Mouse (Mus musculus) embryonic facial prominence, embryonic 10.5 days (tissue): ENCODE measurements at regions not wholly inside any gene's neighbourhood (a gene's known extent, or its start where the extent isn't known, plus 50 kb on each side); places are given as distances from the start of the nearest gene placed in this dataset.
A peak's percentile ranks its signal among the peaks of the same experiment; 100 is the strongest.

ENCODE experiments used
- DNase-seq: peaks from one replicate; pipeline ENCODE4 v3.0.0-alpha.2; 2017; ENCODE audit warnings: low spot score
- H3K27ac ChIP-seq: fragments of 300-500 bp; sonication (generic); replicated peaks from 2 replicates; pipeline ENCODE4 v1.5.1; 2016; ENCODE audit warnings: mild to moderate bottlenecking
- H3K27me3 ChIP-seq: fragments of 300-500 bp; sonication (generic); replicated peaks from 2 replicates; pipeline ENCODE4 v1.6.1; 2016; ENCODE audit warnings: low read depth, mild to moderate bottlenecking; ENCODE audit not compliant: poor library complexity, severe bottlenecking
- H3K36me3 ChIP-seq: fragments of 300-500 bp; sonication (generic); replicated peaks from 2 replicates; pipeline ENCODE4 v1.6.1; 2016; ENCODE audit warnings: mild to moderate bottlenecking, moderate library complexity
- H3K4me1 ChIP-seq: fragments of 300-500 bp; sonication (generic); 2 replicates; pipeline ENCODE4 v1.6.1; 2016
- H3K4me3 ChIP-seq: fragments of 300-500 bp; sonication (generic); 2 replicates; pipeline ENCODE4 v1.5.1; 2016; ENCODE audit warnings: mild to moderate bottlenecking, moderate library complexity
- H3K9me3 ChIP-seq: fragments of 300-500 bp; sonication (generic); 2 replicates; pipeline ENCODE4 v1.6.1; 2016; ENCODE audit warnings: mild to moderate bottlenecking
- WGBS: fragments of 180-500 bp; shearing (Covaris S2); methylation state at CpG from one replicate; pipeline ENCODE4 v1.1.7; 2016; 5-methylcytosine and 5-hydroxymethylcytosine counted together

GRCm38 (mm10) chr16:24172065-24172464 lies 183.4 kb upstream of the Bcl6 start:
- H3K9me3 ChIP-seq = no peaks in the 10 kb centered on the region
- H3K27me3 ChIP-seq = 0 out of 2 replicates have a peak, but pooled peaks cover 3% of the 10 kb centered on the region
- H3K36me3 ChIP-seq = no peaks in the 10 kb centered on the region
- no peak for DNase-seq
- 77% methylated on average over 5 of the region's 5 CpGs for WGBS
- no peaks in the 10 kb centered on the region for H3K4me1 ChIP-seq
- no peak overlapping the region for H3K27ac ChIP-seq
- H3K4me3 ChIP-seq = no peak overlapping the region

- Histone ChIP-seq H3K27me3 (0 out of 2 replicates have a peak, but pooled peaks cover 3% of the 10 kb centered on the region), H3K4me1 (no peaks in the 10 kb centered on the region), H3K27ac (no peak overlapping the region), H3K4me3 (no peak overlapping the region), H3K36me3 (no peaks in the 10 kb centered on the region), H3K9me3 (no peaks in the 10 kb centered on the region)
- no peak for DNase-seq
- 81% methylated on average over 4 of the region's 4 CpGs for WGBS
Measured at GRCm38 (mm10) chr16:24171161-24171560, 182.5 kb upstream of the Bcl6 start.

- H3K27me3 ChIP-seq = no peaks in the 10 kb centered on the region
- DNase-seq = no peak
- no peak overlapping the region for H3K27ac ChIP-seq
- no peak overlapping the region for H3K4me3 ChIP-seq
- no peaks in the 10 kb centered on the region for H3K9me3 ChIP-seq
- no peaks in the 10 kb centered on the region for H3K36me3 ChIP-seq
- H3K4me1 ChIP-seq = peaks cover 7% of the 10 kb centered on the region
Measured at GRCm38 (mm10) chr16:24166496-24166895, 177.8 kb upstream of the Bcl6 start.

GRCm38 (mm10) chr16:24165461-24166081 lies 176.9 kb upstream of the Bcl6 start:
- DNase-seq = no peak
- Histone ChIP-seq H3K27ac (peak overlapping the region; percentile 72), H3K4me3 (no peak overlapping the region), H3K4me1 (peaks cover 7% of the 10 kb centered on the region), H3K9me3 (no peaks in the 10 kb centered on the region), H3K36me3 (no peaks in the 10 kb centered on the region), H3K27me3 (no peaks in the 10 kb centered on the region)
- WGBS = 53% methylated on average over 11 of the region's 11 CpGs

- H3K27ac ChIP-seq = no peak overlapping the region
- DNase-seq = no peak
- WGBS = 88% methylated on average over 5 of the region's 5 CpGs
- no peaks in the 10 kb centered on the region for H3K36me3 ChIP-seq
- no peaks in the 10 kb centered on the region for H3K27me3 ChIP-seq
- H3K4me1 ChIP-seq = peaks cover 6% of the 10 kb centered on the region
- no peaks in the 10 kb centered on the region for H3K9me3 ChIP-seq
- H3K4me3 ChIP-seq = no peak overlapping the region
Measured at GRCm38 (mm10) chr16:24160705-24161285, 172.1 kb upstream of the Bcl6 start.

- 83% methylated on average over 2 of the region's 2 CpGs for WGBS
- DNase-seq = no peak
Measured at GRCm38 (mm10) chr16:24159336-24159735, 170.7 kb upstream of the Bcl6 start.

GRCm38 (mm10) chr16:24157753-24158152 lies 169.1 kb upstream of the Bcl6 start:
- H3K36me3 ChIP-seq = no peaks in the 10 kb centered on the region
- no peak overlapping the region for H3K27ac ChIP-seq
- no peak overlapping the region for H3K4me3 ChIP-seq
- DNase-seq = no peak
- 97% methylated on average over 2 of the region's 2 CpGs for WGBS
- H3K9me3 ChIP-seq = no peaks in the 10 kb centered on the region
- H3K27me3 ChIP-seq = no peaks in the 10 kb centered on the region
- H3K4me1 ChIP-seq = peaks cover 9% of the 10 kb centered on the region

More at GRCm38 (mm10) chr16:24159336-24159735, 170.7 kb upstream of the Bcl6 start:
- Histone ChIP-seq H3K27me3 (no peaks in the 10 kb centered on the region), H3K9me3 (no peaks in the 10 kb centered on the region), H3K27ac (no peak overlapping the region), H3K36me3 (no peaks in the 10 kb centered on the region), H3K4me3 (no peak overlapping the region), H3K4me1 (0 out of 2 replicates have a peak, but pooled peaks cover 3% of the 10 kb centered on the region)

GRCm38 (mm10) chr16:24156729-24157430 lies 168.2 kb upstream of the Bcl6 start:
- 84% methylated on average over 6 of the region's 6 CpGs for WGBS
- no peaks in the 10 kb centered on the region for H3K9me3 ChIP-seq
- H3K27me3 ChIP-seq = no peaks in the 10 kb centered on the region
- no peak for DNase-seq
- H3K27ac ChIP-seq = no peak overlapping the region
- no peak overlapping the region for H3K4me3 ChIP-seq
- H3K36me3 ChIP-seq = no peaks in the 10 kb centered on the region
- H3K4me1 ChIP-seq = peaks cover 9% of the 10 kb centered on the region

GRCm38 (mm10) chr16:24154816-24155357 lies 166.2 kb upstream of the Bcl6 start:
- DNase-seq = no peak
- WGBS = 78% methylated on average over 4 of the region's 4 CpGs
- H3K9me3 ChIP-seq = no peaks in the 10 kb centered on the region
- peaks cover 15% of the 10 kb centered on the region for H3K4me1 ChIP-seq
- no peaks in the 10 kb centered on the region for H3K27me3 ChIP-seq
- no peaks in the 10 kb centered on the region for H3K36me3 ChIP-seq
- no peak overlapping the region for H3K4me3 ChIP-seq
- no peak overlapping the region for H3K27ac ChIP-seq

- Histone ChIP-seq H3K27ac (peak overlapping the region; percentile 35; the same call in 1 of the 2 replicates), H3K27me3 (no peaks in the 10 kb centered on the region), H3K4me3 (no peak overlapping the region), H3K4me1 (peaks cover 15% of the 10 kb centered on the region), H3K36me3 (no peaks in the 10 kb centered on the region), H3K9me3 (no peaks in the 10 kb centered on the region)
- peak; percentile 54 for DNase-seq
- 48% methylated on average over 1 of the region's 1 CpGs for WGBS
Measured at GRCm38 (mm10) chr16:24153943-24154342, 165.3 kb upstream of the Bcl6 start.

- Histone ChIP-seq H3K9me3 (no peaks in the 10 kb centered on the region), H3K36me3 (no peaks in the 10 kb centered on the region), H3K27me3 (no peaks in the 10 kb centered on the region), H3K27ac (no peak overlapping the region), H3K4me3 (no peak overlapping the region), H3K4me1 (peaks cover 15% of the 10 kb centered on the region)
- WGBS = 86% methylated on average over 7 of the region's 7 CpGs
- no peak for DNase-seq
Measured at GRCm38 (mm10) chr16:24151831-24152247, 163.2 kb upstream of the Bcl6 start.

GRCm38 (mm10) chr16:24151178-24151725 lies 162.6 kb upstream of the Bcl6 start:
- peaks cover 15% of the 10 kb centered on the region for H3K4me1 ChIP-seq
- WGBS = 79% methylated on average over 7 of the region's 7 CpGs
- no peak overlapping the region for H3K4me3 ChIP-seq
- no peaks in the 10 kb centered on the region for H3K27me3 ChIP-seq
- DNase-seq = no peak
- H3K27ac ChIP-seq = no peak overlapping the region
- no peaks in the 10 kb centered on the region for H3K9me3 ChIP-seq
- H3K36me3 ChIP-seq = no peaks in the 10 kb centered on the region
